Mouse (Mus musculus): ENCODE measurements at regions not wholly inside any gene's neighbourhood (a gene's known extent, or its start where the extent isn't known, plus 50 kb on each side); places are given as distances from the start of the nearest gene placed in this dataset.
"Not testable (repeated sequence)": the region's sequence is repeated elsewhere in the genome, so short reads cannot be mapped to it uniquely, and the experiment has no call there.

DNA sequence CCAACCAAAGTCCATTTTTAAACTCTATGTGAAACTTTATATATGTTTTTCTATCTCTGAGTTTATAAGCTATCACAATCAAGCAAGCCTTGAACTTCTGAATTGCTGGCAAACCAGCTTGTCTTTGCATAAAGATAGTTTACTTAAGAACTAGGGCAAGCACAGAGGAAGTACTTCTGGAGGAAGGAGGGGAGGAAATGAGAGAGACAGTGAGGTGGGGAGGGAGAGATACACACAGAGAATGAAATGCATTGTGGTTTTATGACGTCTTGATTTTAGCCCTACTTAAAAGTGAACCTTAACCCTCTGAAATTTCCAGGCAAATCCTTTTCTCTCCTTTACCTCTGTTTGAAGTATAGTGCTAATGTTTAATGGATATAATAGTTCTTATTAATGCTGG is 421.0 kb downstream of the Hs3st1 start:
- DNase-seq, result no peak

DNA sequence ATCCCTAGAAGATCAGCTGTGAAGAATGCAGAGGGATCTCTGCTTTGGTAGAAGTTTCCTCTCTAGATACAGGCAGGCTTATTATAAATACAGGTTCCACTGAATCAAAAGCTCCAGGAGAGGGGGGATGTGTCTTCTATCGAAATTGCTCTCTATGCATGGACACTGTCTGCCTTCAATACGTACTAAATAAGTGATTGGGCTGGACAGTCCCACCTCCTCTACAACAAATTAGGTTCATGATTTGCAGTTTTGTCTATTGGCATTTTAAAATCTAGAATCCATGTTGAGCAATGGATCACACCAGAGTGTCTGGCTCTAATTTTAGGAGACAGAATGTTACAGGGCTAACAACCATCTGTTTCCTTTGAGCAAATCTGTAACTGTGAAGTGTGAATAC is 429.9 kb downstream of the Hs3st1 start:
- DNase-seq, result no peak

DNA sequence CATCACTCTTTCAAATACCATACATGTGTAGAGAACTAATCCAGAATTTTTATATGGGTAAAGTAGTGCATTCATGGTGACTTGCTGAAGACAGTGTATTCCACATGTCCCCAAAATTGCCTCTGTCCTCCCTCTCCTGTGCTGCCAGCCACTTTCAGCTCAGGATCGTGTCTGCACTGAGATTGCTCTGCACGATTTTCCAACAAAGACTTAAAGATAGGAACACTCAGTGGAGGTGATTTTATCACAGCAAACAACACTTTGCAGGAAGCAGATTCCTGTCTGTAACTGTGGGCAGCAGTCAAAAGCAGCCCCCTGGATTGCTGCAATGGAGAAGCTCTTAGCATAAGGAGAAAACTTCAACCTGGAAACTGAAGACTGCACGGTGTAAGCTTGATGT is 438.8 kb downstream of the Hs3st1 start:
- DNase-seq, result no peak

DNA sequence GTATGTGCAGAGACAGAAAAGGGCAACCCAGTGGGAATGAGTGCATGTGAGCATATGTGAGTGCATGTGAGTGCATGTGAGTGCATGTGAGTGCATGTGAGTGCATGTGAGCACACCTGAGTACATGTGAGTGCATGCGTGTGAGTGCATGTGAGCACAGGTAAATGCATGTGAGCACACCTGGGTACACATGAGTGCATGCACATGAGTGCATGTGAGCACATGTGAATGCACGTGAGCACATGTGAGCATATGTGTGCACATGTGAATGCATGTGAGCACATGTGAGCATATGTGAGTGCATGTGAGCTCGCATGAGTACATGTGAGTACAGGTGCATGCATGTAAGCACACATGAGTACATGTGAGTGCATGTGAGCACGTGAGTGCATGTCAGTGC is 434.6 kb upstream of the Clnk start:
- no peak for DNase-seq

DNA sequence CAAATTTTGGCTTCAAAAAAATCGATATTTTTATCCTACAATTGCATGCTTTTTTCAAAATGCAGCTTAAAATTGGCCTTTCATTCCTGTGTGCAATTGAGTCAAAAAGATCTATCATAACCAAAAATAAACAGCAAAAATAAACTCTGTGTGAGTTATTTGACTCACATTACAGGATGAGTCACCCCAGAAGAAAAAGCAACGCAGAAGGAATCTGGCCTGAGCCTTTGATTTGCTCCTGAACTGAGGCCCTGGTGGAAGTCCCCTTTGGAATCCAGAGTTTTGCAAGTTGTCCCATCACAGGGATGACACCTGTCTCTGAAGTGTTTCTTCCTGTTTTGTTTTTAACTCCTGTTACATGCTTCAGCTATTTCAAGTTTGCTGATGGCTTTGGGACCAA is 429.2 kb upstream of the Clnk start:
- no peak for DNase-seq

DNA sequence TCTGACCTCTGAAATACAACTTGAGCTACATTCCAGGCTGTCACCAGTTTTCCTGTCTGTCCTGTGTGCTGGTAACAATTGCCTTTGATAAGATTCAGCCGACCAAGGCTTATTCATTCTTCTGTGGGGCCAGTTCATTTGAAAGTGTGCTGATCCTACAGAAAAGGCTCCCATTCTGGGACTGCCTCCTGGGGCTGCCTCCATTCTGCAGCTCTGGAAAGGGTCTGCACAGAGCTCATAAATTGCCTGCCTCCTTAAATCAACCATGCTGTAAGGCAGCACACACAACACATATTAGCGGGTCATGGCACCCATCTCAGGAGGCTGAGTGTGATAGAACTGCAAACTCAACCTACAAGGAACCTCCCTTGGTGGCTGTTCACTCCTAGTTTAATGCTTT is 416.2 kb upstream of the Clnk start:
- DNase-seq, result no peak

DNA sequence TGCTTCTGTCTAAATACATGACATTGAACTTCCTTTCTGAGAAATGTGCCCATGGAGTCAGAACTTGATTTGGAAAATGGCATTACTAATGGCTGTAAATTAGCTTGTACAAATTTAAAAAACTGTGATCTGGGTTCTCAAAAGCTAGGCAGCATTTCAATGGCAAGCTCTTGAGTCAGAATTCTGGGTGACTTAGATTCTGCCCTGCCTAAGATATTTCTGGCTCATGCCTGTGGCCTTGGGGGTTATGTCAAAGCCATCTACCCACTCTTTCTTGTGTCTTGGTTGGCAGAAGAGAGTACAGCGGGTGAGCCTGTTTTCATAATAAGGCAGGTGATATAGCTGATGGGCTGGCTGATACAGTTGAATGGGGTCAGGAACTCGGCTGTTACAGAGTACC is 404.4 kb upstream of the Clnk start:
- DNase-seq, result no peak

DNA sequence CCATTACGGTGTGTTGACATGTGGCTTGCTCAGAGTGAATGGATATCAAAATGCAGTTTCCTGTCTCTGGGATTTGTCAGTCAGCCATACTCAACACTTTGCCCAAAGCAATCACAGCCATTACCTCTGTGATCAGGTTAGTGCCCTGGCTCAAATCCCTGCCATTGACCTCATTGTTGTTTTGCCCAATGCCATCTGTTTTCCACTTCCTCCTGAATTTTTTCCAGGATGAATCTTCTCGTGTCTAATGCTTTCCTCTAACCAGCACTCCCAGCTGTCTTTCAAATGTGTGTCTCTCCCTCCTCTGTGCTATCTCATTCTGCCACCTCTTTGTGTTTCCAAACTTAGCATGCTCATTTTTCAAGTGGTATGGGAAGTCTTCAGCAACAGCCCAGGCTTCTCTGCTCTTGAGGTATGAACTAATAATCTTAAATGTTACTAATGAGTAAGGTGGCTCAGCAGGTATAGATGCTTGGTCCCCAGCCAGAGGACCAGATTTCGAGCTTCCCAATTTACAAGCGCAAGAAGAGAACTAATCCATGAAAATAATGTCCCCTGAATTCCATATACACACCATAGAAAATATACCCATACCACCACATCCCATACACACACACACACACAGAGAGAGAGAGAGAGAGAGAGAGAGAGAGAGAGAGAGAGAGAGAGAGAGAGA is 397.2 kb upstream of the Clnk start:
- DNase-seq, result no peak

DNA sequence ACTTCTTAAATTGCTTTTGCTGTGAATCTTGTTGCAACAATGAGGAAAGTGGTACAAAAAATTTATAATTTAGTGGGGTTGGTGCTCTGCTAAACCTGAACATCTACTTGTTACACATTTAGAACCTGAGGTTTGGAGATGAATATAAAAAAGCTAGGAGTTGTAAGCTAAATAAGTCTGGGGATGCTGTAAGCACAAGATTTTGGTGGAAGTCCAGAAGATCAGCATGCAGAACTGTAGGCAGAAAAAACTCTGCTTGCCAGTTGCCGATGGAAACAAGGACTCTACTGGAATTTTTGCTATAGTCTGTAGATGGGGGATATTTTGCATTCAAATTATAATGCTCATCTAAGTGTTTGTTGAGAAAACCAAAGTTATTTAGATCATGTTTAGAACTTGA is 390.5 kb upstream of the Clnk start:
- no peak for DNase-seq

DNA sequence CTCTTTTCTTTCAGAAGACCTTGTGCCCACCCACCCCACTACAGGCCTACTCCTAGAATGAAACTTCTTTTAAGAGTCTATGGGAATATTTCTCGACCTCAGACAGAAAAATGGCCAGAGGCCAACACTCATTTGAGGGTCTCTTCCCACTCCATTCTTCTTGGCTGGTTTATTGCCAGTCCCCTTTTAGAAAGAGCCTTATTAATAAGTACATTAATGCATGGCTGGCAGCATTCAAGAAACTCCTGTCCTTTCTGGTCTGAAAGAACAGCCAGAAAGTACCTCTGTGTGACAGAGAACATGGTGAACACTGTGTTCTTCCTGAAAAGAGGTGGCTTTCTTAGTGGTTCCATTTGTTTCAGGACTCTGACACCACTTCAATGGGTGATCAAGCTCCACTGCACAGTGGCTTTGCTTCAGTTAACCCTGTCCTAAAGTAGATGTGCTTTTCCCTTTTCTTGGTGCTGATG is 384.1 kb upstream of the Clnk start:
- no peak for DNase-seq

DNA sequence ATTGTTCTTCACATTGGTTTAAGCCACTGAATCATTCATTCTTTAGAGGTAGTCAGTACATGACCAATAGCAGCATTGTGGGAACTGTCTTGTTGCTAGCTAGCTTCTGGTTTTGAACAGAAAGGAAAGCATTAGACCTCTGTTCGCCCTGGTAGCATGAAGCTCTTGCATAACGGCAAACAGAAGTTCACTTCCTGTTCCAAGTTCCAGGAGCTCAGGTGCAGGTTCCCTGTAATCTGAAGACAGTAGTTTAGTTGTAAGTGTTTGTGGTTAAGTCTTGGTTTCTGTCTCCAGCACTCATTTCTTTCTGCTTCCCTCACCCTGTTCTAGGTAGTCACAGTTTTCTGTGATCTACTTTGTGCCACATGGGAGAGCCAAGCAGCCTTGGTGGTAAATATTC is 381.1 kb upstream of the Clnk start:
- DNase-seq, result no peak

DNA sequence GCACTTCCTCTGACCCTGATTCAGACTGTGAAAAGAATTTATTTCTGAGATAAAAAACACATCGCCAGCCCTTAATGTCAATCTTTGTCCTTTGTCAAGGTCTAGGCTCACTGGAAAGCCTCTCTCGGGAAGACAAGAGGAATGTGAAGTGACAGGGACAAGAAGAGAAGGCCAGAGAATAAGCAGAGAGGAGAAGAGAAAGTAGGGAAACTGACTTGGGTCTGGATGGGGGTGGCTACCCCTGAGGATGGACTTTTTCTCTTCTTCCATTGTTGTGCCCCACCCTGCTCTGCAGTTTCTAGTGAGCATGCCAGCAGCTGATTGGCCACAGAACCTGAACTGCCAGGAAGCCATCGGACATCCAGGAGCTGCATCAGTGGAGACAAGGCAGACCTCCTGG is 375.6 kb upstream of the Clnk start:
- no peak for DNase-seq

DNA sequence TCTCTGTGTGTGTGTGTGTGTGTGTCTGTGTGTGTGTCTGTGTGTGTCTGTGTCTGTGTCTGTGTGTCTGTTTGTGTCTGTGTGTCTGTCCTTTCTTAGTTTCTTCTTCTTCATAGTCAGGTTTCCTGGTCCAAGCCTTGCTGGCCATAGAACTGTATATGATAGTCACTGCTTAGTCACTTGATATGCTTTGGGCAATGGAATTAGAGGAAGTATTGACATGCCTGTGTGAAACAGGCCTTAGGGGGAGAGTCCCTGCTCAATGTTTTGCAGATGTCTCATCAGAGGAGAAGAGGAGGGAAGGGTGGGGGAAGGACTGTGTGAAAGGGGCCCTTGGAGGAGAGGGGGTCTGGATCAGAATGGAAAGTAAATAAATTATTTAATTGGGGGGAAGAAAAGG is 374.4 kb upstream of the Clnk start:
- DNase-seq, result no peak

DNA sequence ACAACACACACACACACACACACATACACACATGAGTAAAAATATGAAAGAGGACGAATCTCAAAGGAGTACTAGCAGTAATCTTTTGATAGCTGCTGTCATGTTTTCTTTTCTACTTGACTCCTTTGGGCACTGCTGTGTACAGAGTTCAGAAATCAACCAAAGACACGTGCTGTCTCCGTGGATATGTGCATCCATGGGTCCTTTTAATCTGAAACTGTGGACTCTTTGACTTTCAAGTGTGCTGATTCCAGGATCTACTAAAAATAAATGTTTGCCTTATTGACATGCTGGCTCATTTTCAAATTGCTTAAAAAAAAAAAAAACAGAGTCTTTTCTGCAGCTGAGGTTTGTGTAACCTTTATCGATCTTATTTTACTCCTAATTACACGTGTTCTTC is 343.1 kb upstream of the Clnk start:
- no peak for DNase-seq

DNA sequence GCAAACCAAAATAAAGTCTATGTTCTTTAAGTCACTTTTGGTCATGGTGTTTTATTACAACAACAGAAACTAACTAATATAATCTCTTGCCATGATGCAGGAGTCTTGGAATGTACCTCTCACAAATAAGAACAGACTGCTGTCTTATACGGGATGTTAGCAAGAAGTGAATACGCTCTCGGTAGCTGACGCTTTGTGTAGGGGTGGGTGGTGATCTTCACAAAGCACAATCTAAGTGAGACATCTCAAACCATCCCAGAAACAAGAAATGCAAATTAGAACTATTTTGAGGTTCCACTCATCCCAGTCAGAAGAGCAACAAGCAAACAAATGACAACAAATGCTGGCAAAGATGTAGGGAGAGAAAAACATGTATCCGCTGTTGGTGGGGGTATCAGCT is 339.7 kb upstream of the Clnk start:
- DNase-seq, result no peak

DNA sequence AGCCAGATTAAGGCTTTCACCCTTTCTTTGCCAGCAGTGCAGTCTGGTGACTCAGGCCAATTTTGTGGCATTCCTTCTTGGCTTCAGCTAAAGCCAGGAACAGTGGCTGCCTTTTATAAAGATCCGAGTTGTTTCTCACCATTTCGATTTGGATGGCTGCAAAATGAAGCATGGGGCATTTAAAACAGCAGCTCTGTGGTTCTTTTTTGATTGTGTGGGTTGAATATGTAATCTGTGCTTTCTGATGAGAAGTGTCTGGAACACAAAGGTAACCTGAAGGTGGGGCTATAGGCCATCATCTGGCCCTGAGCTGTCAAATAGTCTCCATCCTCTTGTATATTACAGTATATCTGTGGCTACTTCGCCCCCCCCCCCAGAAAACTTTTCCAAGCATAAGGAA is 338.4 kb upstream of the Clnk start:
- no peak for DNase-seq

DNA sequence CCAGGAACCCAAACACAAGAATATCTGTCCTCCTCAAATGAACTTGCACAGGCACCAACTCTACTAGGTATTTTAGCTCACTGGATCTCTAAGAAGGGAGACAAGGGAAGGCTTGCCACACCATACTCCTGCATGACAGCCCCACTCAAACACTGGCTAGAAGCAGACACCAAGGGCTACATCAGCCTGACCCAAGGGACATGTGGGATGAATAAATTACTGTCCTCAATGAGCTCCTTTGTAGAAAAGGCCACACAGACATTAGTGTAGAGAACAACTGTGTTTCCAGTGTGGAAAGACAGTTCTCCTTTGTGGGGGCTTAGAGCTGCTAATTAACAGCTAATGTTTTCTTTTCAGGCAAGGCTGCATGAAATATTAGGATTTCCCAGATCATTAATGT is 335.9 kb upstream of the Clnk start:
- no peak for DNase-seq

DNA sequence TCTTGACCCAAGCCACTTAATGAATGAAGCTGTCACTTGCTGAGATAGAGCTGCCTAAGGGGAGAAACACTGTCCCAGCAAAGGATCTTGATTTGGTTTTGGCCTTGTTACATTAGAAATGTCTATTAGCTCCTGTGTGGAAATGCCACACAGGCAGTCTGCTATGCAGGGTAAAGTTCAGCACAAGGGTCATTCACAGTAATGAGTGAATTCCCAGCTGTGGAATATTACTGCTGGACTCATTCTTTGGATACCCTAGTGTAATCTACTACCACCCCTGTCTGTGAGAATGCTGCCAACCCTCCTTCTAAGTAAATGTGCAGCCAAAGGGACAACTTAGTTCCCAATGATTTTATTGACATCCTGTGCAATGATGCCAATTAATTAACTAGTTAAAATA is 322.2 kb upstream of the Clnk start:
- no peak for DNase-seq

DNA sequence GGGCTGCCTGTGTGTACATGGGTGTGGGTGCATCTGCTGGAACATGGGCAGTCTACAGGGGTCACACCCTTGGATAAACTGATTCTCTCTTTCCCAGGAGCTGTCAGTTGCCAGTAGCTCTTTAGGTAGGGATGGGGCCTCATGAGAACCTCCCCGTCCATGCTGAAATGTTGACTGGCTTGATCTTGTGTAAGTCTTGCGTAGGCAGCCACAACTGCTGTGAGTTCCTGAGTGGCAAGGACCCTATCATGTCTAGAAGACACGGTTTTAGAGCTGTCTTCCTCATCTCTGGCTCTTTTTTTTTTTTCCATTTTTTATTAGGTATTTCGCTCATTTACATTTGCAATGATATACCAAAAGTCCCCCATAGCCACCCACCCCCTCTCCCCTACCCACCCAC is 314.5 kb upstream of the Clnk start:
- DNase-seq, result not testable (repeated sequence)

DNA sequence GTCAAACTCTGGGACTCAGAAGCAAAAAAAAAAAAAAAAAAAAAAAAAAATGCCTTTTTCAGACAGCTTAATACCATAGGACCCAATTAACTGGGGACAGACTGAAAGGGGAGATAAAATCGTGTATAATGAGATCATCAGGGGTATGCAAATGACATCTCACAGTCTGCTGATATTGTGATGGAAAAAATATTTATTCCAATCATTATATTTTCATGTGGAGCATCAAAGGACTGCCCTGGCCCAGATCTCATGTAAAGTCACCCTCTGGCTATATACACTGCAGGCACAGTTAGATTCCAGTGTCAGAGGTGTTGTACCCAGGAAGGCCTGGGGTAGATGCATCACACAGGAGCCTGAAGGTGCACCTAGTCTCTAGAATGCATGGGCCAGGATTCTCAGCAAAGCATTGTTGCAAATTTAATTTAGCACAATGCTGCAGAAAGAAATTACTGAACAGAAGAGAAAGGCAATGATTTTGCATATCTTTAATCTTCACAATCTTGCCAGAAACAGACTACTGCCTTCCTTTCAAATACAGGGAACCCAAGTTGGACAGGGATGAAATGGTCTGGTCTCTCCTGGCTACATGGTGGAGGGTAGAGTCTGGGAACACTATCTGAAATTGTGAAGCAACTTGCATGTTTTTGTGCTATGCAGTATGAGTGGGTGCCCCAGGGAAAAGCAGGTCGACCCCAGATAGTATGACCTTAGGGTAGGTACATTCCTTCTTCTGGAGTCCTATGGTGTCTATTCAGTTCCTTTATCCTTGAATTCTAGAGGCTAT is 305.2 kb upstream of the Clnk start:
- DNase-seq, result no peak

DNA sequence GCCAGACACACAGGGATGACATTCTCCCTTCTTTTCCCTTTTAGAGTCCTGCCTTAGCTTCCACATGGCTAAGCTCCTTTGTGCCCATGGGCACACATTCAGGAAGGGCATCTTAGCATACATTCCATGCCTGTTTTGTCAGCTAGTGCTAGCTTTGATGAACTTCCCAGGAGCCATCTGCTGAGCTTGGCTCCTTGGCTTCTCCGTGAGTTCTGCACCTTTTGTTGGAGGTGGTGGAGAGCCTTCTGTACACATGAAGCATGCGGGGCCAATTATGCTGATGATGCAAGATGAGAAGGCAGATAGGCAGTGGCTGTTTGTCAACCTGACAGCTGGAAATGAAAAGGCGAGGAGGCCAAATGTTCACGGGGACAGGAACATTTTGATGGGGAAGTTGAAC is 304.4 kb upstream of the Clnk start:
- no peak for DNase-seq

DNA sequence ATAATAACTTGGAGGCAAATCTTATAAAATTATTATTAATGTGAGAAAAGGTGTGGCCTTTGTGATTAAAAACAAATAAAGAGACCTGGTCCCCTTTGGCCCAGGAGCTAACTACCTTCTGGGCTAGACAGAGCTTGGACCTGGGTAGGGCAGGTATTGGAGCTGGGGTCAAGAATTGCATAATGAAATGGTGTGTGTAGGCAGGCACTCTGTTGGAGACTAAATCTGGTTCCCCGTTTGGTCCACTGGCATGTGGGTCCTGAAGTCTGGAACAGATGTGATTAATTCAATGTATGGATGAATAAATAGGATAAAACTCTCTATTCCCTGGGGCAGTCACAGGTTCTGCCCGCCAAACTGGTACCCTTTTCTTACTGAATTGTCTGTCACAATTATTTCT is 301.3 kb upstream of the Clnk start:
- no peak for DNase-seq

DNA sequence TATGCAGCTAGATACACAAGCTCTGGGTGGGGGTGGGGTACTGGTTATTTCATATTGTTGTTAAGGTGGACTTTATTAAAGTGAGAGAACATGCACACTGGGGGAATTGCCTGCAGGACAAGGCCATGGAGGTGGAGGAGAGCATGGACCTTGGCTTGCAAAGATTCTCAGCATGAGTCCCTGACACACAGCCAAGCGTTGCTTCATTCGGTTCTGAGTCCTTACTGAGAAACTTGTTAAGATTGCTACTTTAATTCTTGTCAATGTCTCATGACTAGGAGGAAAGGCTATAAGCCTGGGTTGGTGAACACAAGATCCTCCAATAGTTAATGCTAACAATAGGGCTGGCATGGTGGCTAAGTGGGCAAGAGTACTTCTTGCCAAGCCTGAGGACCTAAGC is 300.3 kb upstream of the Clnk start:
- no peak for DNase-seq

DNA sequence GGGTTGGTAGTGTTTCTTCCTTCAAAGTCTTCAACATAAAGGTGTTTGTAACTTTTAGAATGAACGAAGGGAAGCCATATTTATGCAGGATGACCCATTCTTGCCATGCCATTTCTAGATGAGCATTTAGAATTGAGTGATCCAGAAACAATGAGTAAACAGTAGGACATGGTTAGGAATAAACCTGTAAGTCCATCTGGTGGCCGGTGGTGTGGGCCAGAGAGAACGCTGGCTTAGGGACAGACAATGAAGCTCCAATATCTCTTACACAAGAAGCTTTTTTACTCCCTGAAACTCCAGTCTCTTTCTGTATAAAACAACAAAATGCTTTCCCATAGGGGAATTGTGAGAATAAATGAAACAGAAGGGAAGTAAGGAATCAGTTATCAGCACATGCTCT is 296.9 kb upstream of the Clnk start:
- no peak for DNase-seq

DNA sequence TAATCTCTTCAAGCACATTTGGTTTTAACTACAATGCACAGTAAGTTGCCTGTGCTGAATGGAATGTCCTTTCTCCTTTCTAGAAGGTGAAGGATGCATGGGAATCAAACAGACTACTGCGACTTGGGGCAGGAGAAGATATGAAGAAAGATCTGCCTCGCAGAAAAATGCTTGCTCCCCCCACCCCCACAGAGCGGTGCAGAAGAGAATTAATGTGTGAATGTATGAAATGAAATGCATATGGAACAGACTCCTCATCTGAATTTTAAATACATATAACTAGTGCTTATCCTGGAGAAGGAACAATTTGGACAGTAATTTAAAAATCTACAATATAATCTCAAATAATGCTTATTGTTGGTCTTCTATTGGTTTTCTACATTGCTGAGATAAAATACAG is 283.0 kb upstream of the Clnk start:
- DNase-seq, result no peak
